Mouse (Mus musculus) cerebellum, postnatal 4 days (tissue): ENCODE measurements around the gene Ltbp2.

Source experiments
- DNase-seq, 2 experiments: peaks; one replicate each; pipeline ENCODE4 v3.0.0; 2022; ENCODE audit warnings: low spot score in 2 of 2, mixed read lengths in 1 of 2

Ltbp2 gene

GRCm38 (mm10) chr12:84880091-84880490 lies 3.8 kb upstream of the Ltbp2 start:
- DNase-seq = peak in 1 of 2 experiments; percentile 52

- peak in 1 of 2 experiments; percentile 16 for DNase-seq
Observed at GRCm38 (mm10) chr12:84875761-84876480, 411 bp downstream of the Ltbp2 start.

DNA sequence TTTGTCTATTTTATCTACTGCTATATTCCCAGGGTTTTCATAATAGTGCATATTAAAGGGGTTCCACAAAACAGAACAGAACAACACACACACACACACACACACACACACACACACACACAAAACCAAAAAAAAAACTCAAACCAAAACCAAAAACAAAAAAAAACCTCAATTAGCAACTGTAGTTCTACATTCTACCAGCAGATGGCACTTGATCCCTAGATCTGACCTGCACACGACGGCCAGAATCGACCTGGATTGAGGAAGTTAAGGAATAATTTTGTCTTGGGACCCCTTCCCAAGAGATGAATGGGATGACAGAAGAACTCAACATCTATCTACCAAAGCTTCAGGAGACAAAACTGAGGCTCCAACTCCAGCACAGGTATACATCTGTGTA lies 2.9 kb downstream of the Ltbp2 start:
- DNase-seq = no peak

DNA sequence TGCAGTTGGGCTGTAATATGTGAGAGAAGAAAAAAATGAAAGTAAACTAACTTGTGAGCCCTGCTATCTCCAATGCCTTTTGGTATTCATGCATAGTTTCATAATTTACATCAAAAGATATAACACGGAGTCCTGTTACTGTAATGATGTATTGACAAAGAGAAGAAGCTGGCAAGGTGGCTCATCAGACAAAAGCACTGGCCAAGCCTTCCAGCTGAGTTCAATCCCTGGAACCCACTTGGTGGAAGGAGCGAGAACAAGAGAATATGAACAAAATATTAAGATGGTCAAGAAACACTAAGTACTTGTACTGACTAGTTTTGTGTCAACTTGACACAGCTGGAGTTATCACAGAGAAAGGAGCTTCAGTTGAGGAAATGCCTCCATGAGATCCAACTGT lies 4.0 kb downstream of the Ltbp2 start:
- no peak for DNase-seq

DNA sequence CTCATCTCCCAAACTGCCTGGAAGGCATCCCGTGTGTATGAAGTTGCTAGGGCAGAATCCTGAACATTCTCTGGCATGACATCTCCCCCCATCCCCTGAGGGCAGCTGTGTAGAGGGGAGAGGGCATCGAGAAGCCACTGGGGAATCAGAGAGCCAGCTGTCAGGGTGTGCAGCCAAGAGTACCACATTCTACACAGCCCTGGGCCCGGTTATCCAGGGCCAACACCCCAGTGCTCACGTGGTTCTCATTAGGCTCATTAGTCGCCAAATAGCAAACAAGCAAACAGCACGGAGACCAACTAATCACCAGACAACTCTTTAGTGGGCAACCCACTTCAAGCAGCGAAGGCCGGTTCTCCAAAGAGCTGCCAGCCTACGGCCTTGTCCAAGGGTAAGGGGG lies 10.9 kb downstream of the Ltbp2 start:
- DNase-seq = no peak

- DNase-seq = no peak
Observed at GRCm38 (mm10) chr12:84864801-84865200, 11.5 kb downstream of the Ltbp2 start.

- DNase-seq = no peak
Observed at GRCm38 (mm10) chr12:84863196-84863595, 13.1 kb downstream of the Ltbp2 start.

DNA sequence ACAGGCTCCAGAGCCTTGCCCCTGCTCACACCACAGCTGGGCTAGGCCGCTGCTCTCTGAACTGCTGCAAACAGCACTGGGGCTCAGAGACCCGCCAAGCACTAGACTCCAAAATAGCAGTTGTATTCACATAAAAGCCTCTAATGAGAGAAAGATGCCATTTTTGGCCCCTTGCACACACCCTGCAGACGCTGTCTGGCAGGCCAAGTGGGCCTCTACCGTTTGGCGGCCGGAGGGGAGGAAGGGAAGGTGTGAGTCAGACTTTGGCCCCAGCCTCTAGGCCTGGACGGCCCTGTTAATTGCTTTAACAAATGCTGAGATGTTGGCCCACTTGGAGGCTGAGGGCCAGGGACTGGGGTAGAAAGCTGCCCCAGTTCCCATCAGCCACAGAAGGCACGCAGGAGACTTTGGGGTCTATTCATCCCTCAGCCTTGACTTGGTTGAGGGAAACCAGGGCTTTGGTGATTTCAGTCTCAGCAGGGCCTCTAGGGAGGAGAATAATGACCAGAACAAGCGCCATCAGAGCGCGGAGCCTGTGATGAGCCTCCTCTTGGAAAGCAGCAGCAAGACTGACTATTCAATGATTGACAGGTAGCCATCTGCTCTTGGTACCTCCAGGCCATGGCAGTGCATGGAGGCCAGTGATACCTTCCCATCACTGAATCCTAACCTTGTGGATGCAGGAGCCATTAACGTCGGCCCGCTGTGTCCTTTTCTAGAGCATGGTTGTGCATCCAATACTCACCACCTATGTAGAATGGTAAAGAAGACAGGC lies 14.0 kb downstream of the Ltbp2 start:
- no peak for DNase-seq

- DNase-seq = no peak
Observed at GRCm38 (mm10) chr12:84858149-84859113, 17.9 kb downstream of the Ltbp2 start.

- no peak for DNase-seq
Observed at GRCm38 (mm10) chr12:84857706-84858105, 18.6 kb downstream of the Ltbp2 start.

- no peak for DNase-seq
Observed at GRCm38 (mm10) chr12:84856532-84856931, 19.8 kb downstream of the Ltbp2 start.

DNA sequence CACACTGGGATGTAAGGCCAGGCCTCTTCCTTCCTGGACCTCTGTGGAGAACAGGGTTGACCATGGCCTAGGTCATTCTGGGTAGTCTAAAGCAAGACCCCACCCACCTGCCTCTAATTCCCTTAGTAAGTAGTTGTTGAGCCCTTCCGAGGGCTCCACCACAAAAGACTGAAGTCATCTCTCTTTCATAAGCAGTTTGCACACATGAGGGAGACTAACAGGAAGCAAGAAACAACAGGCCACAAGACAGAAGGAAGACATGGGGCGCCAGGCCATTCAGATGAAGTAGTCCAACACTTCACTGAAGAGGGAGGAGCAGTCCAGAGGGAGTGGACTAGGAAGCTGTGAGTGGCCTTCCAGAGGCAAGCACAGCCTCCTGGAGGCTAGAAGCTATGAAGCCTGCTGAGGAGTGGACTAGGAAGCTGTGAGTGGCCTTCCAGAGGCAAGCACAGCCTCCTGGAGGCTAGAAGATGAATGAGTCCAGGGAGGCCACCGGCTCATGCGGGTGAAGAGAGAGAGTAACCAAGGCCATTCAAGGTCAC lies 21.2 kb downstream of the Ltbp2 start:
- DNase-seq = no peak

DNA sequence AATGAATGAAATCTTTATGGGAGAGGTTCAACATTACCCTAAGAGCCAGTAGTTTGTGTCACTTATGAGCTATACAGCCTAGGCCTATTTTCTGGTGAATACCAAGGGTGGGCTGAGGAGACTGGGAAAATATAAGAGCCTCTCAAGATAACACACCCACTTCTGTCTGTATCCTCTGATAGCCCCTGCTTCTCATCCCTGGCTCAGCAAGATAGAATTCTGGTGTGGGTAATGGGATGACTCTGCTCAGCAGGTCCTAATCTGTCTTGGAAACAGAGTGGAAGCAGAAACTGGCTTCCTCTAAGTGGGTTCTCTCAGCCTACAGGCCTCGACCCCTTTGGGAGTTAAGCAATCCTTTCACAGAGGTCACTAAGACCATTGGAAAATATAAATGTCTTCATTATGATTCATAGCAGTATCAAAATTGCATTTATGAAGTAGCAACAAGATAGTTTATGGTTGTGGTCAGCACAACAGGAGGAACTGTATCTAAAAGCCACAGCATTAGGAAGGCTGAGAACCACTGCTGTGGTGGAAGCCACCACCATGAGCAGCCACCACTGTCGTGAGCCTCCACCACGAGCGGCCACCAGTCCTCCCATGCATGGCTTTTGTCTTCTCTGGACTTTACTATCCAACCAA lies 21.8 kb downstream of the Ltbp2 start:
- DNase-seq = no peak

GRCm38 (mm10) chr12:84851403-84852040 lies 24.8 kb downstream of the Ltbp2 start:
- no peak for DNase-seq

DNA sequence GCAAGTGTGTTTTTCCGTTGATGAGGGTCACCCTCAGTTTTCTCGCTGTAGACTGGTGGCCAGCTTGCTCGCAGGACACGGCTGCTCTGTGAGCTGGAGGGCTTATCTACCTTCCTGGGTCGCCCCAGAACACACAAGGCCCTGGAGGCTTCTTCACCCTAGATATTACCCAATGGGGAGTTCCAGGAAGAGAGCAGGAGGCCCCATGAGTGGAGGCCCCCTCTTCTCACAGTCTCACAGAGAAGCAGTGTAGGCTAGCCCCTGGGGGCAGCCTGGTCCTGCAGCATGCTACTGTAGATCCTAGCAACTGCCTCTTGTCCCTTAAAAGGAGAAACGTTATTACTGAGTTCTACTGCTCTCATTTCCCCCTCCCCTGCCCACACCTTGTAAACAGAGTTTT lies 28.4 kb downstream of the Ltbp2 start:
- no peak for DNase-seq

GRCm38 (mm10) chr12:84847480-84847879 lies 28.9 kb downstream of the Ltbp2 start:
- no peak for DNase-seq

DNA sequence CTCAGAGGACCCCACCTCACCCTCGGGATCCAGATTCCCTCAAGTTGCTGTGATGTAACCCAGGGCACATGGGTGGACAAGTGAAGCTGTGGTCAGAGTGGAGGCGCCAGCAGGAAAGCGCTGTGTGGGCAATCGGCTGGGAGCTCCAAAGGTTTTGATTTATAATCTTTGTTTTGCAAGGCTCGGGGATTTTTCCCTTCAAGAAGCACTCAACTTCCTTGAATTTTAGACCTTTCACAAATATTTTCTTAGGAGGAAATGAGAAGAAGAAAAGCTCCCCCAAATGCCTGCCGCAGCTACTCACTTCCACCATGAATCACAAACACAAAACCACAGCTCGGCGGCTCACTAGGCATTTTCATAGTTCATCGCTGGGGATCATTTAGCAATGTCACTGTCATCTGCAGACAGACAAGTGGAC lies 29.7 kb downstream of the Ltbp2 start:
- no peak for DNase-seq

GRCm38 (mm10) chr12:84842706-84843105 lies 33.6 kb downstream of the Ltbp2 start:
- no peak for DNase-seq

DNA sequence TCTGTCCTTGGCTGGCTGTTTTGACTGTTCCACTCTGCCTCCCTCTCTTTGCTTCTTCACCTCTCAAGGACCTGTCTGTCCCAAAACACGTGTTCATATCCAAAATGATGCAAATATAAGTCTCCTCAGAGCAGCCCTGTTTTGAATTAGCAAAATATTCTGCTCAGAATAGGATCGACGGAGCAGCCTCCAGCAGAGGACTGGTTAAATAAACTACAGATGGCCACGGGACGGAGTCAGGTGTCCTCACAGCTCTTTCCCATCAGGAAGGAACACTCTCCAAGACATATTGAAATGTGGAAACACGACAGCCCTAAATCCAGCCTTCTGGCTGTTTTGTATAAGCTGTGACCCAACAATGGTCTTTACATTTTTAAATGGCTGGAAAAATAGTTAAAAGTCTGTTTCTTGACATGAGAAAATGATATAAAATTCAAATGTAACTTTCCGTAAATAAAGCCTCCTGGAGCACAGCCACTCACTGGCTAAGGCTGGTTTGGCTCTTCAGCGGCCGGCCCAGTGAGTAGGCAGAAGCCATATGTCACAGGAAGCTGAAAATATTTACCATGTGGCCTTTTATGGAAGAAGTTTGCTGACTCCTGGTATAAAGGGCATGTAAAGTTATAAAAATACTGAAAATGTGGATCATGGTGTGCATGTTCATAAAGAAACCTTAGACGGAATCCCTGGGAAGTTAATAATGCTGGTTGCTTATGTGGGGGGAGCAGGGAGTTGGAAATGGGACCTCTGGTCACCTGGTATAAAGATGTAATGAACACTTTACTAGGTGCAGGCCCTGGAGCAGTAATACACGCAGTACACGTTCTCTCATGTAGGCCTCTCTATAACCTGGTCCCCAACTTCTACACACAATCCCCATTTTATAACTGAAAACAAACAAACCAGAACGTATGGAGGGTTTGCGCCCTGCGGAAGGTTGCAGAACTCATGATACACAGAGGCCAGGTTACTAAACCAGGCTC lies 34.9 kb downstream of the Ltbp2 start:
- no peak for DNase-seq

GRCm38 (mm10) chr12:84840734-84841133 lies 35.6 kb downstream of the Ltbp2 start:
- DNase-seq = no peak
